Mouse (Mus musculus): ENCODE measurements around the gene Bsg.

GRCm38 (mm10) chr10:79721089-79721488, 16.8 kb downstream of the Bsg start:
- TF ChIP-seq POLR2A (IDR thresholded peaks at IDR 0.05; ENCODE audit: control insufficient read depth in 1 of 2, insufficient read depth in 1 of 2, low read depth in 1 of 2, low read length in 2 of 2, poor library complexity in 1 of 2): no peak
- TF ChIP-seq ETS1 (IDR thresholded peaks at IDR 0.05; ENCODE audit: low read depth, low read length): no peak
- TF ChIP-seq MXI1 (IDR thresholded peaks at IDR 0.05; ENCODE audit: low read depth, low read length): no peak
- no peak for TF ChIP-seq CTCF (IDR thresholded peaks at IDR 0.05 in 2 of 3, conservative IDR thresholded peaks at IDR 0.05 in 1 of 3; ENCODE audit: control insufficient read depth in 1 of 3, insufficient read depth in 1 of 3, low read depth in 2 of 3, low read length in 3 of 3, poor library complexity in 1 of 3, severe bottlenecking in 1 of 3)
- no peak for TF ChIP-seq MAZ (IDR thresholded peaks at IDR 0.05; ENCODE audit: low read depth, low read length)
- no peak for TF ChIP-seq ELF1 (IDR thresholded peaks at IDR 0.05; ENCODE audit: low read depth, low read length)
- TF ChIP-seq TCF12 (IDR thresholded peaks at IDR 0.05; ENCODE audit: low read depth, low read length): no peak
- TF ChIP-seq ZC3H11A (IDR thresholded peaks at IDR 0.05; ENCODE audit: low read depth, low read length): no peak
- TF ChIP-seq SMC3 (IDR thresholded peaks at IDR 0.05; ENCODE audit: low read depth, low read length): no peak
